Mouse (Mus musculus) hindbrain, postnatal 0 days (tissue): ENCODE measurements around the gene Clmn. TPM values are rescaled to one million over a fixed set of nuclear protein-coding genes. Genes with fewer than 3 reads are reported as not detected.

Source experiments
- ATAC-seq: fragments of 200-750 bp; cut with Nextera tagmentation; 2 replicates; pipeline ENCODE4 v1.8.0; 2017; ENCODE audit warnings: mild to moderate bottlenecking, moderate TSS enrichment, moderate library complexity
- DNase-seq: peaks from one replicate; pipeline ENCODE4 v3.0.0-alpha.2; 2015; ENCODE audit warnings: low spot score
- H3K27ac ChIP-seq: fragments of 300-500 bp; sonication (generic); 2 replicates; pipeline ENCODE4 v1.5.1; 2014; ENCODE audit warnings: mild to moderate bottlenecking
- H3K27me3 ChIP-seq: fragments of 300-500 bp; sonication (generic); 2 replicates; pipeline ENCODE4 v1.6.1; 2014; ENCODE audit warnings: low read length, mixed read lengths; ENCODE audit not compliant: insufficient read depth
- H3K36me3 ChIP-seq: fragments of 300-500 bp; sonication (generic); 2 replicates; pipeline ENCODE4 v1.6.1; 2014; ENCODE audit warnings: low read length, mixed read lengths; ENCODE audit not compliant: insufficient read depth
- H3K4me1 ChIP-seq: fragments of 300-500 bp; sonication (generic); 2 replicates; pipeline ENCODE4 v1.6.1; 2014; ENCODE audit warnings: antibody characterized with exemption, low read length, mixed read lengths; ENCODE audit not compliant: insufficient read depth
- H3K4me2 ChIP-seq: fragments of 300-500 bp; sonication (generic); 2 replicates; pipeline ENCODE4 v1.6.1; 2014; ENCODE audit warnings: low read depth, mild to moderate bottlenecking, low read length, moderate library complexity, mixed read lengths
- H3K4me3 ChIP-seq: fragments of 300-500 bp; sonication (generic); 2 replicates; pipeline ENCODE4 v1.5.1; 2014; ENCODE audit warnings: low read length
- H3K9ac ChIP-seq: fragments of 300-500 bp; sonication (generic); replicated peaks from 2 replicates; pipeline ENCODE4 v1.6.1; 2014; ENCODE audit warnings: mild to moderate bottlenecking, low read length, moderate library complexity, mixed read lengths
- H3K9me3 ChIP-seq: fragments of 300-500 bp; sonication (generic); 2 replicates; pipeline ENCODE4 v1.6.1; 2016; ENCODE audit warnings: low read length, mixed read lengths
- CTCF ChIP-seq: IDR thresholded peaks from 2 replicates; pipeline ENCODE4 v1.5.1; 2016; ENCODE audit warnings: antibody characterized with exemption, control low read depth, low read depth
- WGBS: fragments of 180-500 bp; shearing (Covaris S2); extraction: QIAGEN DNeasy Blood & Tissue Kit; methylation state at CpG from one replicate; pipeline ENCODE4 v1.1.7; 2014; 5-methylcytosine and 5-hydroxymethylcytosine counted together
- polyA plus RNA-seq: library from polyadenylated mRNA; unstranded; fragments of >200 nt; fragmentation: Nextera tagmentation; extraction: Ambion mirVana; gene quantifications from 2 replicates; pipeline ENCODE4 v1.2.1, GENCODE M21; 2015
- total RNA-seq: library from RNA; depleted of rRNA; stranded (reverse); fragments of >200 nt; gene quantifications from 2 replicates; pipeline ENCODE4 v1.2.3, GENCODE M21; 2014

The Clmn gene
- total and polyA plus RNA-seq, 2 experiments from 2014 or later = 1.7 to 2.6 TPM

DNA sequence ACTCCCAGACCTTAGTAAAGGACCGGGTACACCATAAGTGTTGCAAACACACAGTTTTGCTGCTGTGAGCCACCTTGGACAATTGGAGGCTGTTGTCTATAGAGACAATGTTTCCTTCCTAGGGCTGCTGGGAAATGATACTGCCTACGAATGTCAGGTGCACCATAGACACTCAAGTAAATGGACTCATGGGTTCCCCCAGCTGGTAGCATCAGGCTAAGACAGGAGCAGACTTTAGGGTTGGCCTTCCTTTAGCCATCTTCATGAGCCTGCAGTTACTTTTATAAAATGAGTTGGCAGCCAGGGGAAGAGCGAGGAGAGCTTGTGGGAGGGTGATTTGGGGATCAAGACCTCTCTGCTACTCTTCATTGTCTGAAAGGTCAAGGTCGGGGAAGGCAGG lies 52.2 kb downstream of the Clmn start:
- no peak overlapping the region for H3K4me3 ChIP-seq
- ATAC-seq = no peak
- H3K27me3 ChIP-seq = no peaks in the 10 kb centered on the region
- DNase-seq = no peak
- H3K4me2 ChIP-seq = no peak overlapping the region
- no peaks in the 10 kb centered on the region for H3K36me3 ChIP-seq
- 69% methylated on average over 4 of the region's 4 CpGs for whole genome bisulfite sequencing
- TF ChIP-seq CTCF = peak; percentile 56
- no peaks in the 10 kb centered on the region for H3K9me3 ChIP-seq
- no peak overlapping the region for H3K27ac ChIP-seq
- H3K9ac ChIP-seq = no peak overlapping the region
- H3K4me1 ChIP-seq = peaks cover 1% of the 10 kb centered on the region; the same call in 1 of the 2 replicates

DNA sequence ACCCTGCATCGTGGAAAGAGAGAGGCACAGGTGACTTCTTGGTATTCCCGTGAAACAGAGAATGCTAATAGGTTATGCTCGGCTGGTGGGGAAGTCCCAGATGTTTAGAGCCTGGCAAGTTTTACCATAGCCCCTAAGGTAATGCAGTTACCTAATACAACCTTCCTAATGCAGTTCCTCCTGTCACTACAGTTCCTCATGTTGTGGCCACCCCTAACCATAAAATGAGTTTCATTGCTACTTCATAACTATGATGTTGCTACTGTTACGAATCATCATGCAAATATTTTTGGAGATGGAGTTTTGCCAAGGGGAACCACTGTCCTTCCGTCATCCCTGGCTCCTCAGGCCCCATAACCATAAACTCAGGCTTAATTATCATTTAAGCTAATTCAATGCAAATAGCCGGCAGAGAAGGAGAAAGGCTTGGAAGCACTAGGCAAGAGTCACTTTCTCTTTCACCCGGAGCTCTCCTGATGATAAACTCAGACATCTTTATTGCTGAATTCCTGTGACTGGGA lies 53.9 kb downstream of the Clmn start:
- Histone ChIP-seq H3K4me2 (no peak overlapping the region), H3K9ac (no peak overlapping the region), H3K9me3 (no peaks in the 10 kb centered on the region), H3K36me3 (no peaks in the 10 kb centered on the region), H3K4me1 (no peaks in the 10 kb centered on the region), H3K27ac (no peak overlapping the region), H3K27me3 (no peaks in the 10 kb centered on the region), H3K4me3 (no peak overlapping the region)
- DNase-seq (no peak), ATAC-seq (no peak)
- 67% methylated on average over 7 of the region's 7 CpGs for WGBS
- TF ChIP-seq CTCF = no peak

DNA sequence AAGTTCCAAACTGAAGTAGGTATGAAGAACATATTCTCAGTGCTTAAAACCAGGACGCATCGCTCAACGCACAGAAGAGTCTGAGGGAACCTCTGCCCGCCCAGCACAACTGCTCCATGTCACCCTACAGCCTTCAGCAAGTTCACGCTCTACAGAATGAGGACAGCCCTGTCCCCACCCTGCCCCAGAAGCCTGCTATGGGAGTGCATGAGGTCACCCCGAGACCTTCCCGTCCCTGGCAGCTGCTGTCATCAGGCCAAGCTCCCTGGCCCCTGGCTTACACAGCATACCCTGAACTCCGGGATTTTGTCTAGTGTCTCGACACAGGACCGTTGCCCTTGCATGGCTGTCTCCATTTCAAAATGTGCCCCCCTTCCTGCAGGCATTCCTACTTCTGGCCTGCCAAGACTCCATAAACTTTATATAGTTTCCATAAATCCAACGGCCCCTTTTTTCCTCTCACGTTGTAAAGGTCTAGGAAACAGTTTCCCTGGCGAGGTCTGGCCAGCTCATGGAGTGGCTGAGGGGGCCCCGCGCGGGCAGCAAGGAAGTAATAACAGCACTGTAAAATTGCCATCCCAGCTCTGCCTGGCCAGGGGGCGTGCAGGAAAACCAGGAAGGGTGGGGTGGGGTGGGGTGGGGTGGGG lies 56.3 kb downstream of the Clmn start:
- Histone ChIP-seq H3K36me3 (no peaks in the 10 kb centered on the region), H3K4me1 (no peaks in the 10 kb centered on the region), H3K27ac (no peak overlapping the region), H3K4me3 (no peak overlapping the region), H3K4me2 (no peak overlapping the region), H3K9ac (no peak overlapping the region), H3K9me3 (no peaks in the 10 kb centered on the region), H3K27me3 (no peaks in the 10 kb centered on the region)
- 80% methylated on average over 17 of the region's 17 CpGs for WGBS
- DNase-seq (no peak), ATAC-seq (no peak)
- TF ChIP-seq CTCF = no peak

DNA sequence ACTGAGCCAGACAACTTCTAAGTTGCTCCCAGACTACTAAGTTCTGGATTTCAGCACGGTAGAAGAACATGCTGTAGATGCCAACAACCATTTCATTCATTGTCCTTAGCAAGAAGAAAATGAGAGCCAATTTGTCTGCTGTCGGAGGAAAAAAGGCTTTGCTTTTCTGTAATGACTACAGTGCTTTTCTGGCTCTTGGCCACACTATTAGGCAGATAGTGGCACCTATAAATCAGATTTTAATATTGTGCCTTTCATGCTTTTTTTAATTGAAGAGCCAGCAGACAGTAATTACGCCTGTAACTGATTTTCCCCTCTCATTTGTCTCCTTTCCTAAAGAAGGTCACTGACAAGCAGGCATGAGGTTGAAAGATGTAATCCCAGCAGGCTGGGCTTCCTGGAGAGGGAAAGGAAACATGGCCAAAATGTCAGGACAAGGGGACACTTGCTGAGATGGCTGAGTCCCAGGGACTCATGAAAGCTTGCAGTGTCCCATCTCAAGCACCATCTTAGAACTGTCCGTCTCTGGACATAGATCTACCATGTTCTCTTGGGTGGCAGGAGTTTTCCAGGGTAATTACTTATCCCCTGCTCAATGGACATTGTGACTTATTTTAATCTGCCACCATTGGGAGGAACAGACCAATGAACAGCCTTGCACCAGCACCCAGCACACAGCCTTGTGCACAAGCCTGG lies 58.0 kb downstream of the Clmn start:
- Histone ChIP-seq H3K4me3 (no peak overlapping the region), H3K27ac (no peak overlapping the region), H3K27me3 (no peaks in the 10 kb centered on the region), H3K36me3 (no peaks in the 10 kb centered on the region), H3K9me3 (no peaks in the 10 kb centered on the region), H3K4me2 (no peak overlapping the region), H3K9ac (no peak overlapping the region), H3K4me1 (no peaks in the 10 kb centered on the region)
- 30% methylated on average over 4 of the region's 4 CpGs for WGBS
- DNase-seq (peak; percentile 50), ATAC-seq (no peak)
- TF ChIP-seq CTCF = no peak

DNA sequence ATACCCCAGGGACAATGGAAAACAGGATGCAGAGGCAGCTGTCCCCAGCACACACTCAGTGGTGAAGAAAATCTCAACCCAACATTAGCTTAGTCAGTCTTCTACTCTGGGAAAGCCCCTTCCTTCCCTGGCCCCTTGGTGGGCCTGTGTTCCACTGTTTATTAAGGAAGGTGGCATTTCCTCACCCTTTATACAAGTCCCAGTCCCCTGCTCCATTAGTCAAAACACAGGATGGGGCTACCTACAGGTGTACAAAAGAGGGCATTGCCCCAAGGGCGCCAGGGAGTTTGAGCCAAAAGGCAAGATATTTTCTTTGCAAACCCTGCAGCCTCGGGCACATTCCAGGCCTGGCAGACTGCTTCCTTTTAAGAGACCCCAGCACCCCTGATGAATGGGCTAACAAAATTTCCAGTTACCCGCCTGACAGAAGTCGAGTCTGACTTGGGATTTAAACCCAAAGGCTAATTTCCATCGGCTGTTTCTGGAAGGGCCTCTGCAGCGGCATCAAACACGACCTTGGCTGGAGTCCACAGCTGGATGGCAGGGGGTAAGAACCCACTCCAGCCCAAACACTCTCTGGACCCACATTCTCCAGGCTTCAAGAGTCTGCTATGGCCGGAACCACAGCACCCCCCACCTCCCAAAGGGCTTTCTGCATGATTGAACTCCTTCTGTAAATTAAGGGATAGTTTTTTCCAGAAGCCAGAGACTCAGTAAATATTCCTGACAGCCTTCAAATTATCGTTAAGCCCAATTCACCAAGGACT lies 63.2 kb downstream of the Clmn start:
- H3K9me3 ChIP-seq = peaks cover 3% of the 10 kb centered on the region; the same call in 1 of the 2 replicates
- DNase-seq (peak; percentile 34), ATAC-seq (peak; percentile 47; the same call in 1 of the 2 replicates)
- H3K36me3 ChIP-seq = no peaks in the 10 kb centered on the region
- H3K4me1 ChIP-seq = no peaks in the 10 kb centered on the region
- 26% methylated on average over 9 of the region's 9 CpGs for WGBS
- no peak overlapping the region for H3K4me2 ChIP-seq
- no peak overlapping the region for H3K4me3 ChIP-seq
- no peak for TF ChIP-seq CTCF
- no peak overlapping the region; the same call in 1 of the 2 replicates for H3K27ac ChIP-seq
- no peaks in the 10 kb centered on the region for H3K27me3 ChIP-seq
- no peak overlapping the region; the same call in 1 of the 2 replicates for H3K9ac ChIP-seq

DNA sequence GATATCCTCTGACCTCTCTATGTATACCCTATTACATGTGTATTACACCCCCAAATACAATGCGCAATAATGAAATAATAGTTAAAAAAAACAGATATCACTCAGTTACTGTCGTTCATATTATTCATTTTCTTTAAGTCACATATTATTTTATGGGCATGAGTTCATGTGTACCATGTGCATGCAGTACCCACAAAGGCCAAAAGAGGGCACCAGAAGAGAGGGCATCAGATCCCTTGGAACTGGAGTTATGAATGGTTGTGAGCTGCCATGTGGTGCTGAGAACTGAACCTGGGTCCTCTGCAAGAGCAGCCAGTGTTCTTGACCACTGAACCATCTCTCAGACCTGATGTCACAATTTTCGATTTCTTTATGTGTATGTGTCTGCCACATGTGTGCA lies 65.5 kb downstream of the Clmn start:
- H3K4me1 ChIP-seq = no peaks in the 10 kb centered on the region
- no peak overlapping the region for H3K27ac ChIP-seq
- H3K9ac ChIP-seq = no peak overlapping the region
- DNase-seq (no peak), ATAC-seq (no peak)
- H3K36me3 ChIP-seq = no peaks in the 10 kb centered on the region
- 95% methylated on average over 3 of the region's 3 CpGs for WGBS
- TF ChIP-seq CTCF = no peak; the same call in 1 of the 2 replicates
- no peak overlapping the region for H3K4me3 ChIP-seq
- H3K27me3 ChIP-seq = no peaks in the 10 kb centered on the region
- H3K4me2 ChIP-seq = no peak overlapping the region
- peaks cover 3% of the 10 kb centered on the region; the same call in 1 of the 2 replicates for H3K9me3 ChIP-seq
